Mouse (Mus musculus) testis, adult 2 months (tissue): Measurements from ENCODE around the gene Ces2c.
"Not testable (repeated sequence)": the region's sequence is repeated elsewhere in the genome, so short reads cannot be mapped to it uniquely, and the experiment has no call there.

ENCODE experiments used
- CTCF ChIP-seq: fragments of 200-500 bp; IDR thresholded peaks from 2 replicates; pipeline ENCODE4 v1.5.1; 2012; ENCODE audit warnings: low read depth, mild to moderate bottlenecking, inconsistent platforms, low read length, moderate library complexity; ENCODE audit not compliant: control insufficient read depth, insufficient read depth, insufficient replicate concordance
- POLR2A ChIP-seq: fragments of 200-500 bp; IDR thresholded peaks from 2 replicates; pipeline ENCODE4 v1.6.1; 2012; ENCODE audit warnings: low read depth, mild to moderate bottlenecking, inconsistent platforms, low read length, moderate library complexity; ENCODE audit not compliant: control insufficient read depth

GRCm38 (mm10) chr8:104868876-104869275 lies 22.0 kb downstream of the Ces2c start:
- not testable (repeated sequence) for TF ChIP-seq CTCF, POLR2A
